Mouse (Mus musculus): ENCODE measurements around the gene Mecr.

DNA sequence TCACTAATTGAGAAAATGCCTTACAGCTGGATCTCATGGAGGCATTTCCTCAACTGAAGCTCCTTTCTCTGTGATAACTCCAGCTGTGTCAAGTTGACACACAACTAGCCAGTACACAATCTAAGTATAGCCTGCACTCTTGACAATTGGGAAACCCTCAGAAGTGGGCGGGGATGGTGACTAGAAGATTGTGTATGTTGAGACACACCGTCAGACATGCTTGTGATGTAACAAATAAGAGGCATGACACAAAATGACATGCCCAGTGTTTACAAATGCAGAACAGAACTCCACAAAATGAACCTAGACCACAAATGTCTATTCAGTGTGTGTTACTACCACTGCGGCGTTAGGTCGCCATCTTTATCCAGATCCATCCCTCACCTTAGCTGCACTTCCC lies 53.8 kb downstream of the Mecr start:
- no peak for TF ChIP-seq POLR2A (IDR thresholded peaks at IDR 0.05; ENCODE audit: insufficient read depth, low read length)
- no peak for TF ChIP-seq CTCF (IDR thresholded peaks at IDR 0.05; ENCODE audit: low read depth, low read length)
- TF ChIP-seq EP300 (IDR thresholded peaks at IDR 0.05; ENCODE audit: insufficient read depth, low read depth, low read length), result no peak

Data from ES-Bruce4 (cell line).